Mouse (Mus musculus): ENCODE measurements around the gene Tnni2. TPM values are rescaled to one million over a fixed set of nuclear protein-coding genes. Genes with fewer than 3 reads are reported as not detected.

Gene Tnni2
- polyA plus RNA-seq, 1 experiment from 2014 or later, result 0.51 TPM

DNA sequence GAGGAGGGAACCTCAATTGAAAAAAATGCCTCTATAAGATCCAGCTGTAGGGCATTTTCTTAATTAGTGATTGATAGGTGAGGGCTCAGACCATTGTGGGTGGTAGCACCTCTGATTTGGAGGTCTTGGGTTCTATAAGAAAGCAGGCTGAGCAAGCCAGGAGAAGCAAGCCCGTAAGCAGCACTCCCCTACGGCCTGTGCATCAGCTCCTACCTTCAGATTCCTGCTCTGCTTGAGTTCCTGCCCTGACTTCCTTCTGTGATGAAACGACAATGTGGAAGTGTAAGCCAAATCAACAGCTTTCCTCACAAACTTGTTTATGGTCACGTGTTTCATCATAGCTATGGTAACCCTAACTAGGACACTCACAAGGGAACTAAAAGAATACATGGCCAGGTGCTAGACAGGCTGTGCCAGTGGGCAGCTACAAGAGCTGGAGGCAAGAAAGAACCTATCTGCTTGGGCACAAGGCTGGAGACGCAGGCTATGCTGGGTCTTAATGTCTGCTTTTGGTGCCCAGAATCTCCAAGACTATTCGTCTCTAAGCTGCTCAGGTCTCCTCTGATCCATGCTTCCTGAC lies 7.5 kb downstream of the Tnni2 start:
- H3K4me1 ChIP-seq (ENCODE audit: control insufficient read depth, insufficient read depth, low read length), result no peaks in the 10 kb centered on the region
- H3K27ac ChIP-seq (ENCODE audit: low read length), result no peak overlapping the region
- H3K9ac ChIP-seq (ENCODE audit: low read depth, low read length), result no peak overlapping the region
- H3K36me3 ChIP-seq (ENCODE audit: control insufficient read depth, insufficient read depth, low read length), result no peaks in the 10 kb centered on the region
- H3K27me3 ChIP-seq (ENCODE audit: control insufficient read depth, insufficient read depth, low read depth, low read length), result no peaks in the 10 kb centered on the region
- no peak for ATAC-seq
- H3K4me3 ChIP-seq (ENCODE audit: low read depth, low read length), result no peak overlapping the region
- 77% methylated on average over 6 of the region's 6 CpGs for WGBS
- no peak overlapping the region for H3K4me2 ChIP-seq (ENCODE audit: low read length)
- H3K9me3 ChIP-seq (replicated peaks; ENCODE audit: control insufficient read depth, low read length, poor library complexity, severe bottlenecking), result no peaks in the 10 kb centered on the region

DNA sequence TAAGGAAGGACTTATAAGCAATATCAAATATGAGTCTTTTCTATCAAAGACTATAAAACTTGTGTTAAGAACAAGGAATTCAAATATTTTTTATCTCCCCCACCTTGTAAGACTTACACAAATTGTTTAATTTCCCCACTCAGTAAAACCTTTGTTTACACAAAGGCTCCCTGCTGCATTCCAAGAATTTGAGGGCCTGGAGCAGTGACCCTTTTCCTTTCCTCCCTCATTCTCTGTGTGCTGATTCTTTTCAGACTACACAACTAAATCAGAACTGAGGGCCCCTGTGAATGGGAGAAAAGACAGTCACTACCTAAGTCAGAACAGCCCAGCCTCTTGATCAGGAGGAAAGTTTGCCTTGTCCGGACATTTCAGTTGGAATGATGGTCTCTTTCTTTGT lies 13.1 kb downstream of the Tnni2 start:
- no peak for ATAC-seq
- Histone ChIP-seq H3K9me3 (replicated peaks; ENCODE audit: control insufficient read depth, low read length, poor library complexity, severe bottlenecking) (no peaks in the 10 kb centered on the region), H3K27ac (ENCODE audit: low read length) (no peak overlapping the region), H3K4me1 (ENCODE audit: control insufficient read depth, insufficient read depth, low read length) (peaks cover 8% of the 10 kb centered on the region; the same call in 1 of the 2 replicates), H3K4me3 (ENCODE audit: low read depth, low read length) (no peak overlapping the region), H3K36me3 (ENCODE audit: control insufficient read depth, insufficient read depth, low read length) (no peaks in the 10 kb centered on the region), H3K9ac (ENCODE audit: low read depth, low read length) (no peak overlapping the region), H3K4me2 (ENCODE audit: low read length) (no peak overlapping the region), H3K27me3 (ENCODE audit: control insufficient read depth, insufficient read depth, low read depth, low read length) (no peaks in the 10 kb centered on the region)
- 17% methylated on average over 1 of the region's 1 CpGs for WGBS

DNA sequence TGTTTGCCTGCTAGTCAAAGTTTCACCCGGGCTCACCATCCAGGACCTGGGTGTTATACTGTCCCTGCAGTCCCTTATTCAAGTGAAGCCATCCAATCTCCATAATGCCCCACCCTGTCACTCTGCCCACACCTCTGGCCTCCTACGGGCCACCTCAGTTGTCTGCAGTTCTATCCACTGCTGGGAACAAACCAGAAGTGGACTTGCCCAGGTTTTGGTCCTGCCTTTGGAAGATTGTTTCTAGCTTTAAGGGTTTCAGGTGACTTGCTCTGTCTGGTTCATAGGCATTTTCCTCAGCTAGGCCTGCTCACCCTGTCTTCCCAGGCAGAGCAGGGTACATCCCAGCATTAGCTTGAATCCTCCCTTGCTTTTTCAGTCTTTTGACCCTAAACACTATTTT lies 13.6 kb downstream of the Tnni2 start:
- H3K4me2 ChIP-seq (ENCODE audit: low read length), result no peak overlapping the region
- 51% methylated on average over 2 of the region's 2 CpGs for WGBS
- no peak overlapping the region for H3K9ac ChIP-seq (ENCODE audit: low read depth, low read length)
- H3K27ac ChIP-seq (ENCODE audit: low read length), result no peak overlapping the region
- no peaks in the 10 kb centered on the region for H3K9me3 ChIP-seq (replicated peaks; ENCODE audit: control insufficient read depth, low read length, poor library complexity, severe bottlenecking)
- H3K4me1 ChIP-seq (ENCODE audit: control insufficient read depth, insufficient read depth, low read length), result peaks cover 8% of the 10 kb centered on the region; the same call in 1 of the 2 replicates
- no peaks in the 10 kb centered on the region for H3K36me3 ChIP-seq (ENCODE audit: control insufficient read depth, insufficient read depth, low read length)
- no peak overlapping the region for H3K4me3 ChIP-seq (ENCODE audit: low read depth, low read length)
- H3K27me3 ChIP-seq (ENCODE audit: control insufficient read depth, insufficient read depth, low read depth, low read length), result no peaks in the 10 kb centered on the region
- ATAC-seq, result no peak

DNA sequence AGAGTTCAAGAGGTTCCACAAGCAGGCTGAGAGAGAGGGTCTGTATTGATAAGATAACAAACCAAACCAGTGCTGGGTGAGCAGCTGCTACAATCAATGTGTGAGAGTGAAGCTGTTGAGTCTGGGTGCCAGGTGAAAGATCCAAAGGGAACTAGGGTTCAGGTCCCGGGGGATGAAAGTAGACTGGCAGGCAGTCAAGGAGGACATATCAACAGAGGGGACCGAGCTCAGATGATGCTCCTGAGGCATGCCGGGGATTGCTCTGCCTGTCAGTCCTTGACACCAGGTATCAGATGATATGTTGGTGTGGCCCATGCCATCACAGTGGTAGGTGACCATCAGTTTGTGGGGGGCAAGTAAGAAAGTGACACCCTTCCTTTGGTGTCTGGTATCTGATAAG lies 15.2 kb downstream of the Tnni2 start:
- H3K4me2 ChIP-seq (ENCODE audit: low read length), result no peak overlapping the region
- H3K9me3 ChIP-seq (replicated peaks; ENCODE audit: control insufficient read depth, low read length, poor library complexity, severe bottlenecking), result no peaks in the 10 kb centered on the region
- peak overlapping the region; percentile 69 for H3K27ac ChIP-seq (ENCODE audit: low read length)
- H3K4me3 ChIP-seq (ENCODE audit: low read depth, low read length), result no peak overlapping the region
- no peaks in the 10 kb centered on the region for H3K36me3 ChIP-seq (ENCODE audit: control insufficient read depth, insufficient read depth, low read length)
- peak; percentile 18; the same call in 1 of the 2 replicates for ATAC-seq
- peaks cover 8% of the 10 kb centered on the region; the same call in 1 of the 2 replicates for H3K4me1 ChIP-seq (ENCODE audit: control insufficient read depth, insufficient read depth, low read length)
- WGBS, result 60% methylated on average over 3 of the region's 3 CpGs
- H3K27me3 ChIP-seq (ENCODE audit: control insufficient read depth, insufficient read depth, low read depth, low read length), result no peaks in the 10 kb centered on the region
- H3K9ac ChIP-seq (ENCODE audit: low read depth, low read length), result no peak overlapping the region

DNA sequence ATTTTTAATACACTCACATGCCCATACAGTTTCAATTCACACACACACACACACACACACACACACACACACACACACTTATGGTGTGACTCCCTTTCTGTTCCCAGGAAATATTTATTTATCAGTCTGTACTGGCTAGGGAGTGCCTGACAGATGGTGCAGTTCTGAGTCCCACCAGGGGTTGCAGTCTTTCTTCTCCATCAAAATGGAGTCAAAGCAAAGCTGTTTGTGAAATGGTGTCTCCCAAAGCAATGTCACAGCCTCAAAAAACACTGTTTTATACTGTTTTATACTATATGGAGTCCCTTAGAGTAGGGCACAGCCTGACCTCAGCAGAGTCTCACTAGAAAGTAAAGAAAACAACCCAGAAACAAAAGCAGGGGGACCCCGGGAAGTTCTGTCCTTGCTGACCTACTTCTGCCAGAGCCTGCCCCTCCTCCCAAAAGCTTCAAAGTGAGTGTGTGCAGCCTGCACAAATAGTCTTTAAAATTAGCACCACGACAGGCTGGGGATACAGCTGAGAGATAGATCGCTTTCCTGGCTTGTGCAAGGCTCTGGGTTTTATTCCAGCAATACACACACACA lies 15.7 kb downstream of the Tnni2 start:
- H3K27ac ChIP-seq (ENCODE audit: low read length), result peak overlapping the region; percentile 69
- no peaks in the 10 kb centered on the region for H3K27me3 ChIP-seq (ENCODE audit: control insufficient read depth, insufficient read depth, low read depth, low read length)
- peaks cover 8% of the 10 kb centered on the region; the same call in 1 of the 2 replicates for H3K4me1 ChIP-seq (ENCODE audit: control insufficient read depth, insufficient read depth, low read length)
- no peak overlapping the region for H3K9ac ChIP-seq (ENCODE audit: low read depth, low read length)
- H3K4me2 ChIP-seq (ENCODE audit: low read length), result no peak overlapping the region
- H3K4me3 ChIP-seq (ENCODE audit: low read depth, low read length), result no peak overlapping the region
- H3K9me3 ChIP-seq (replicated peaks; ENCODE audit: control insufficient read depth, low read length, poor library complexity, severe bottlenecking), result no peaks in the 10 kb centered on the region
- H3K36me3 ChIP-seq (ENCODE audit: control insufficient read depth, insufficient read depth, low read length), result no peaks in the 10 kb centered on the region
- WGBS, result 14% methylated on average over 3 of the region's 3 CpGs
- peak; percentile 80; the same call in 1 of the 2 replicates for ATAC-seq

DNA sequence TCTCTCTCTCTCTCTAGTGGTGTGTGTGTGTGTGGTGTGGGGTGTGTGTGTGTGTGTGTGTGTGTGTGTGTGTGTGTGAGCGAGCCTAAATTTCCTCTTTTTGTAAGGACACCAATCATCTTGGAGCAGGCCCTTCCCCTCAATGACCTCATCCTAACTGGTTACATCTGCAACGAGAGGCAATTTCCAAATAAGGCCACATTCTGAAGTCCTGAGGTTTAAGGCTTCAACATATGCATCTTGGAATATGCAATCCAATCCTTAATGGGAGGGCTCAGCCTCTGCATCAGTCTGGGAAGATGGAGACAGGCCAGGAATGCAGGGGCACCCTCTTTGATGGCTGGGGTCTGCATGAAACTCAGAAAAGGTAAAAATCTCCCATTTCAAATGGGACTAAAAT lies 16.4 kb downstream of the Tnni2 start:
- Histone ChIP-seq H3K27ac (ENCODE audit: low read length) (peak overlapping the region; percentile 69), H3K9ac (ENCODE audit: low read depth, low read length) (no peak overlapping the region), H3K4me2 (ENCODE audit: low read length) (no peak overlapping the region), H3K9me3 (replicated peaks; ENCODE audit: control insufficient read depth, low read length, poor library complexity, severe bottlenecking) (no peaks in the 10 kb centered on the region), H3K27me3 (ENCODE audit: control insufficient read depth, insufficient read depth, low read depth, low read length) (no peaks in the 10 kb centered on the region), H3K4me1 (ENCODE audit: control insufficient read depth, insufficient read depth, low read length) (peaks cover 8% of the 10 kb centered on the region; the same call in 1 of the 2 replicates), H3K4me3 (ENCODE audit: low read depth, low read length) (no peak overlapping the region), H3K36me3 (ENCODE audit: control insufficient read depth, insufficient read depth, low read length) (no peaks in the 10 kb centered on the region)
- ATAC-seq, result no peak
- 33% methylated on average over 2 of the region's 2 CpGs for WGBS

DNA sequence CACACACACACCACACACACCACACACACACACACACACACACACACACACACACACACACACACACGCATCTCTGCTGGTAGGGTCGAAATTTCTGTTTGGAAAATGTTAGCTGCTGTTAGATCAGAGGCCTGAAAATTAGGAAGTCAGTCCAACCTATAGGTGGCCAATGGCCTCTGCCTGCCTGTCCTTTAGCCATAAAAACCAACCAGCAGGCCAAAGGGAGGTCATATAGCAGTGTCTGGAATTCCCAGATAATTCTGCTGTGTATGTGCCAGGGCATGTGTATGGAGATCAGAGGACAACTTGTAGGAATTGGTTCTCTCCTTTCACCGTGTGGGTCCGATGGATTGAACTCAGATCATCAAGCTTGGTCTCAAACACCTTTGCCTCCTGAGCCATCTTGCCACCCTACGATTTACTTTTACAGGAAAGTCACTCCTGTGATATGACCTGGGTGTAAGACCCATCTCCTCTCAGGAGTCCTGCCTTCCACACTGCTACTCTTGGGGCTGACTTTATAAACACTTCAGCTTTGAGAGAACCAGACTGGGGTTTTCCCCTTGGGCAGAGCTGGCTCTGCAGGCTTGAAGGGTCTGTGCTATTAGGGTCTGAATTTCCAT lies 17.2 kb downstream of the Tnni2 start:
- 91% methylated on average over 5 of the region's 5 CpGs for WGBS
- Histone ChIP-seq H3K9me3 (replicated peaks; ENCODE audit: control insufficient read depth, low read length, poor library complexity, severe bottlenecking) (no peaks in the 10 kb centered on the region), H3K9ac (ENCODE audit: low read depth, low read length) (no peak overlapping the region), H3K4me1 (ENCODE audit: control insufficient read depth, insufficient read depth, low read length) (peaks cover 8% of the 10 kb centered on the region; the same call in 1 of the 2 replicates), H3K27ac (ENCODE audit: low read length) (no peak overlapping the region), H3K4me3 (ENCODE audit: low read depth, low read length) (no peak overlapping the region), H3K27me3 (ENCODE audit: control insufficient read depth, insufficient read depth, low read depth, low read length) (no peaks in the 10 kb centered on the region), H3K4me2 (ENCODE audit: low read length) (no peak overlapping the region), H3K36me3 (ENCODE audit: control insufficient read depth, insufficient read depth, low read length) (no peaks in the 10 kb centered on the region)
- no peak for ATAC-seq

DNA sequence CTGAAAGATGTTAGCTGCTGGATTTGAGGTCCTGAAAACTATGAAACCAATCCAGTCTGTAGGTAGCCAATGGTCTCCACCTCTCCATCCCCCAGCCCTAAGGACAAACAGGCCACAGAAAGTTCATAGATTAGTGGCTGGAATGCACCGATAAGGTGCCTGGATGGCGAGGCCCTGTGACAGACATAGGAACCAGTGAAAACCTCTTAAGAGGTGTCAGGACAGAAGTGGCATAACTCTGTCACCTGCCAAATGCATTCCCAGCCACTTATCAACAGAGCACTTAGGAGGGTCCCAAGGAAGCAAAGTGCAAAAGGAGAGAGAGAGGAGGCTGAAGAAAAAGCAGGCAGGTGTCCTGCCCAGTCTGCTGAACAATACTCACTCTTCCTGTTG lies 17.7 kb downstream of the Tnni2 start:
- Histone ChIP-seq H3K4me3 (ENCODE audit: low read depth, low read length) (no peak overlapping the region), H3K9me3 (replicated peaks; ENCODE audit: control insufficient read depth, low read length, poor library complexity, severe bottlenecking) (no peaks in the 10 kb centered on the region), H3K36me3 (ENCODE audit: control insufficient read depth, insufficient read depth, low read length) (no peaks in the 10 kb centered on the region), H3K27me3 (ENCODE audit: control insufficient read depth, insufficient read depth, low read depth, low read length) (no peaks in the 10 kb centered on the region), H3K4me2 (ENCODE audit: low read length) (no peak overlapping the region), H3K27ac (ENCODE audit: low read length) (no peak overlapping the region), H3K4me1 (ENCODE audit: control insufficient read depth, insufficient read depth, low read length) (peaks cover 8% of the 10 kb centered on the region; the same call in 1 of the 2 replicates), H3K9ac (ENCODE audit: low read depth, low read length) (no peak overlapping the region)
- ATAC-seq, result no peak
- 93% methylated on average over 2 of the region's 2 CpGs for WGBS

DNA sequence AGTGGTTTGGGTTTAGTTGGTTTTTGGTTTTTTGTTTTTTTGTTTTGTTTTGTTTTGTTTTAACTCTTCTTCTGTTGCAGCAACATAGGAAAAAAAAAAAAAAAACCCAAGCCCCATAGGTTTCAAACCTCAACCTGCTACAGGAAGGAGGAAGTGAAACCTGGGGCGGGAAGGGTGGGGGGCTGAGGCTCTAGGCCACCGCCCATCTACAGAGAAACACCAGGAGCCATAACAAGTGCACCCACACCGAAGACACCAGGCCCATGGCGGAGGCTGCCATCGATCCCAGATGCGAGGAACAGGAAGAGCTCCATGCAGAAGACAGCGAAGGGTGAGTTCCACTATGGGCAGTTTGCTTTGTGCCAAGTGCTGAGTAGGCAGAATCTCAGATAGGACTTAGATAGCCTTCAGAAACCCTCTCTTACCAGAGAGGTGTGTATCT lies 19.0 kb downstream of the Tnni2 start, which contains the start of gene Lsp1:
Lsp1 (plus strand) TSS at position 174 of the 442 bp plus-strand sequence.
- no peak within 1 kb of the TSS for H3K4me3 ChIP-seq (ENCODE audit: low read depth, low read length)
- no peaks in the 10 kb centered on the region for H3K27me3 ChIP-seq (ENCODE audit: control insufficient read depth, insufficient read depth, low read depth, low read length)
- H3K36me3 ChIP-seq (ENCODE audit: control insufficient read depth, insufficient read depth, low read length), result no peaks in the 10 kb centered on the region
- H3K9ac ChIP-seq (ENCODE audit: low read depth, low read length), result no peak within 1 kb of the TSS
- WGBS, result 94% methylated on average over 7 of the region's 7 CpGs
- ATAC-seq, result no peak
- H3K4me2 ChIP-seq (ENCODE audit: low read length), result no peak within 1 kb of the TSS
- no peaks in the 10 kb centered on the region for H3K9me3 ChIP-seq (replicated peaks; ENCODE audit: control insufficient read depth, low read length, poor library complexity, severe bottlenecking)
- H3K4me1 ChIP-seq (ENCODE audit: control insufficient read depth, insufficient read depth, low read length), result peaks cover 8% of the 10 kb centered on the region; the same call in 1 of the 2 replicates
- H3K27ac ChIP-seq (ENCODE audit: low read length), result no peak within 1 kb of the TSS

All from midbrain, embryonic 16.5 days (tissue).